Mouse (Mus musculus) gastrocnemius, postnatal 4 days (tissue): ENCODE data around the gene Gigyf2. TPM values are rescaled to one million over a fixed set of nuclear protein-coding genes. Genes with fewer than 3 reads are reported as not detected.

Source experiments
- DNase-seq, 2 experiments: peaks; one replicate each; pipeline ENCODE4 v3.0.0; 2021 to 2022; ENCODE audit warnings: low spot score in 2 of 2, mixed read lengths in 2 of 2
- total RNA-seq, 2 experiments: library from RNA; stranded (reverse); gene quantifications; 2 replicates each; pipeline ENCODE4 v1.2.3; 2021

Gene Gigyf2
- total RNA-seq, 2 experiments from 2014 or later: 55.5 to 69.3 TPM

- DNase-seq: no peak
These were observed 10.9 kb upstream of the Gigyf2 start for GRCm38 (mm10) chr1:87315894-87316293.

GRCm38 (mm10) chr1:87316672-87317071 is 10.1 kb upstream of the Gigyf2 start:
- DNase-seq: no peak

- DNase-seq: no peak
These were observed 5.7 kb upstream of the Gigyf2 start for GRCm38 (mm10) chr1:87321071-87321470.

GRCm38 (mm10) chr1:87322778-87323177 is 4.0 kb upstream of the Gigyf2 start:
- DNase-seq: no peak

GRCm38 (mm10) chr1:87324649-87325048 is 2.1 kb upstream of the Gigyf2 start:
- no peak for DNase-seq

GRCm38 (mm10) chr1:87327165-87327861 is 515 bp downstream of the Gigyf2 start:
- peak in 1 of 2 experiments; percentile 29 for DNase-seq

GRCm38 (mm10) chr1:87331774-87332173 is 5.0 kb downstream of the Gigyf2 start:
- no peak for DNase-seq

- no peak for DNase-seq
These were observed 23.8 kb downstream of the Gigyf2 start for GRCm38 (mm10) chr1:87350576-87350975.

- DNase-seq: no peak
These were observed 33.5 kb downstream of the Gigyf2 start for GRCm38 (mm10) chr1:87360276-87360675.

- DNase-seq: no peak
These were observed 51.3 kb downstream of the Gigyf2 start for GRCm38 (mm10) chr1:87378024-87378560.

GRCm38 (mm10) chr1:87379919-87380318 is 53.1 kb downstream of the Gigyf2 start:
- no peak for DNase-seq

GRCm38 (mm10) chr1:87381152-87381551 is 54.4 kb downstream of the Gigyf2 start:
- no peak for DNase-seq

- no peak for DNase-seq
These were observed 59.8 kb downstream of the Gigyf2 start for GRCm38 (mm10) chr1:87386436-87387092.

- no peak for DNase-seq
These were observed 66.8 kb downstream of the Gigyf2 start for GRCm38 (mm10) chr1:87393444-87394195.

GRCm38 (mm10) chr1:87394594-87394993 is 67.8 kb downstream of the Gigyf2 start, which contains the start of gene Kcnj13:
Gene Kcnj13 (minus strand): TSS chr1:87394729.
- DNase-seq: no peak

GRCm38 (mm10) chr1:87396923-87397586 is 70.3 kb downstream of the Gigyf2 start:
- no peak for DNase-seq

- DNase-seq: no peak
These were observed 77.9 kb downstream of the Gigyf2 start for GRCm38 (mm10) chr1:87404710-87405109.

GRCm38 (mm10) chr1:87406012-87406411 is 79.2 kb downstream of the Gigyf2 start:
- no peak for DNase-seq

- DNase-seq: no peak
These were observed 82.6 kb downstream of the Gigyf2 start for GRCm38 (mm10) chr1:87409380-87409779.

GRCm38 (mm10) chr1:87418733-87419132 is 91.9 kb downstream of the Gigyf2 start:
- DNase-seq: no peak

GRCm38 (mm10) chr1:87435125-87435524 is 108.3 kb downstream of the Gigyf2 start:
- no peak for DNase-seq
